Mouse (Mus musculus) testis, postnatal 10 days (tissue): Measurements from ENCODE around the gene Prr32.

Experiments used
- DNase-seq: peaks from one replicate; pipeline ENCODE4 v3.0.0; 2021; ENCODE audit warnings: low spot score

Prr32 gene

GRCm38 (mm10) chrX:45090604-45091003, at the start of gene Prr32:
Gene Prr32, plus strand, starts transcription at chrX:45090904.
- no peak for DNase-seq
